Mouse (Mus musculus) layer of hippocampus, postnatal 36 days (tissue): ENCODE data around the gene Olfr984. TPM values are rescaled to one million over a fixed set of nuclear protein-coding genes. Genes with fewer than 3 reads are reported as not detected.

Source experiments
- DNase-seq, 2 experiments: peaks; one replicate each; pipeline ENCODE4 v3.0.0; 2022
- total RNA-seq, 2 experiments: library from RNA; stranded (reverse); gene quantifications; 2 replicates each; pipeline ENCODE4 v1.2.3; 2021

The Olfr984 gene
- not detected for total RNA-seq

DNA sequence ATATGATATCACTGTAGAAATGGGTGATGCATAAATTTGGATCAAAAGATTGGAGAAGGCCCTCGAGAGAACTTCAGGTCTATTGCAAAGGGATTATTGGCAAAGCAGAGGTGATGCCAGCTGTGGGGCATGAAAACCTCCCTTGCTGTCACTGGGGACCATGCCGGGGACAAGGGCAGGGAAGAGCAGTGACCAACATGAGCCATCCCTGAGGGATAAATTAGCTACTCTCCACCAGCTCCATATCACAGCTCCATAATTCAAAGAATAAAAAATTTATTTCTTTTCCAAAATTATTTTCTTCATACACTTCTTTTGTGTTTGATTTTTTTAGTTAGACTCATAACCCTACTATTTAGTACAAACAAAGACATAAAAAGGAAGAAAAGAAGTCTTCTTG is at the start of gene Olfr984:
Olfr984 (minus strand) TSS at position 101 of the 400 bp plus-strand sequence.
- DNase-seq, result no peak

DNA sequence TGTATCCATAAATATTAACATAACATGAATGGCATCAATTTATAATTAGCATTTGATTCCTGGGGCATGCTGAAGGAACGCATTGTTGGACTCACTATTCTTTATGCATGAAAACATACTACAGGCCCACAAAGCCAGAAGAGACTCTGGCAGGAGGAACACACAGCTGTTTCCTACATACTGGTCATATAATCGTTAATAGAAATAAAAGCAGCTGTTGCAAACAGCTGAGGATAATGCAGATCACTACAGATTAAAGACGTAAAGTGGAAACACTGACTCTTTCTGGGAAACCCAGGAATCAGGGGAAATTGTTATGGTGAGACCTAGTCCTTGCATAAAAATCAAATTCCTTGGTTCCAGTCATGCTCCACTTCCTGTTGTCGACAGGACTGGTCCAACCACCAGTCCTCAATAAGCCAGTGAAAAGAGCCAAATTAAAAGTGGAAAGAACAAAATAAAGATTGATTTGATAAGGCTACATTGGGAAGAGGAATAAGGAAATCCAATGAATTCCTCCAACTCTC is 41.2 kb upstream of the Olfr984 start:
- DNase-seq, result no peak

- no peak for DNase-seq
These were observed 27.5 kb upstream of the Olfr984 start for GRCm38 (mm10) chr9:40141544-40141943.

GRCm38 (mm10) chr9:40139484-40139883 is 25.5 kb upstream of the Olfr984 start:
- no peak for DNase-seq

DNA sequence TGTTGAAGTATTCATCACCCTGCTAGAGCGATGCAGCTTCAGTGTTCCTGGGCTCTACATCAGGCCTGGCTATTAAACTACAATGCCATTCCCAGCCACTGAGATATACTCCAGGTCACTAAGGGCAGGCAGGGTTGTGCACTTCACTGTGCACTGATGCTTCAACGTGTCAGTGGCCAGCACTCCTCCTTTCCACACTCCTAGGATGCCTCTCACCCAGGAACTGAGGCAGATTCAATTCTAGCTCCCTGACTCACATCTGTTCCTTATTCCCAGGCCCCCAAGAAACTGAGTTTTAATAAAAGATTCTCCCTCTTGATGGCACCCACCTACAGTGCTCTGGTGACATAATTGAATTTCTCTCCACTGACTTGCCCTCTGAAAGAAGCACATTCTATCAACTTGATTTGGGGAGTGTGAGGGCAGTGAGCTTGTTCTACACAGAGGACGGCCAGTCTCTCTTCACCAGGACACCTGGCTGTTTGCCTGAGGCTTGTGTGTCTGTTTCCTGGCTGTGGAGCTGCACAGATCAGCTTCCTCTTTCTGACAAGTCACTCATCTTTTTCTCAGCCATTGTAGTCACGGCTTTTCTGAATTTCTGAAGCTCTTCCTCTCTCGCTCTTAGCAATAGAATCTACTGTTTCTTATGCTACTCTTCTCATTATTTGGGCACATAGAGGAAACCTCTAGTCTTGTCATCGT is 23.1 kb upstream of the Olfr984 start:
- no peak for DNase-seq

DNA sequence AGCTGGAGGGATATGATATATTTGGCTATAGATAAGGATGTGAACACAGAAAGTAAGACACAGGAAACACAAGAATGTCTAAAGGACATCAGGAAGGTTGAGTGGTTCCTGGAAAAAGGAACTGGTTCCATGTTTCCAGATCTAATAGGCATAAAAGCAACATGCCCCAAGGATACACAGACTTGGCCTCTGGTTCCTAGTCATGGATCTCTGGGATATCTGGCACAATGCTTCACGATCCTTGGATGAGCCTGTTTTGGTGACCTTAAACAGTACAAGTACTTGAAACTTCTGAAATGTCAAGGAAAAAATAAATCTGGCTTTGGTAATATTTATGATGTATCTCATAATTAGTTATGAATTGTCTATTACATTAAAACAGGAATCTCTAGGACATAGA is 16.6 kb upstream of the Olfr984 start:
- DNase-seq, result no peak

DNA sequence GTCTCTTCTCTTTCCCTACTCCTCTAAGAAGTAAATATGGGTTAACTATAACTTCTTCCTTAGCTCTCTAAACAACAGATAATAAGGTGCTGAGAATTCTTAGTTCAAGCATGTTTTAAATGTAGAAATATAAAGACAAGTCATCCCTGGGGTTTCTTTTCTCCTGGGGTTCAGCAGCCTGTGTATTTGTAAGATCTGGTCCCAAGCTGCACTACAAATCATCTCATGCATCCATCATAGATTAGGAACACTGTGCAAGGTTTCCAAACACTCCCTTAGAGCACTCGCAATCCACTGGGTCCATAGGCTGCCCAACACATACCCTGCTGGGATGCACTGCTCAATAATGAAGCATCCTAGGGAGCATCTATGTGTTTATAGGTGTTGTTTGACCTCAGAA is 16.1 kb upstream of the Olfr984 start, which contains the start of gene Olfr985:
Olfr985 (minus strand) TSS at position 101 of the 400 bp plus-strand sequence.
- no peak for DNase-seq

DNA sequence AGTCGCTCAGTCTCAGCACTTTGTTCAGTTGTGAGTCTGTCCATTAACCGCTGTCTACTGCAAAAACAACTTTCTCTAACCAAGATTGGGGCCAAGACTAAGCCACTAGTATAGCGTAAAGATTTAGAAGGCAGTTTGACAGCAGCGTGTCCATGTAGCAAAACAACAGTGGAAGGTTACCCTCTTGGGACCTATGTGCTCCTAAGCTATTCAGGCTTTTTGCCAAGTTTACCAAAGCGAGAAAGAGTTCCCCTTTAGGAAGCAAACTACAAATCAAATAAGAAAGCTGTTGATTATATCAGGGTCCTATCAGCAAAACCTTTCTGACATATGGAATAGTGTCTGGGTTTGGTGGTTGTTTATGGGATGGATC is 3.3 kb upstream of the Olfr984 start:
- DNase-seq, result no peak

DNA sequence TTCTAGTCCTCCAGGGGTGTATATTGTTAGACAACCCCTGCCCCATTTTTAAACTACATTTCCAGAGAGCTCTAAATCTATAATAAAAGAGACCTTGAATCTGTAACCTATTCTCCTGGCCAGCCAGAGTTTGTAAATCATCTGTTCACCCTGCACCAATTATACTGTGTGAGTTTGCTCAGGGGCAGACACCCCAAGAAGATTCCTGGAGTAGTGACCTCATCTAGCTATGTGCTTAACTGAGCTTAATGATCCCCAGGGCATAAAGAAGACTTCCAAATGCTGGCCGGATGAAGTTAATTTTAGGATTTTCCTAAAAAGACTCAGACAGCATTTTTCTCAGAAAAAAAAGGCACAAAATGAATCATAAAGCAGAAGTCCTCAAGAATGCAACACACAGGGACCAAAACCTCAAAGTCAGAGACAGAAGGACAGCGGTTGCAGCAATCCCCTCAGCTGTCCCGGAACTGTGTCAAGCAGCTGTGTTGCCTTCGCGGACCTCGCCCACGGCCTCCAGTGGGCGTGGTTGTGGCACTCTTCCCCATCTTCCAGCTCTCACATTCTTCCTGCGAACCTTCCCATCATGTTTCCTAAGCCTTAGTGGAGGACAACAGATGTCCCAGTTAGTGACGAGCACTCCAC is 2.8 kb upstream of the Olfr984 start:
- no peak for DNase-seq

DNA sequence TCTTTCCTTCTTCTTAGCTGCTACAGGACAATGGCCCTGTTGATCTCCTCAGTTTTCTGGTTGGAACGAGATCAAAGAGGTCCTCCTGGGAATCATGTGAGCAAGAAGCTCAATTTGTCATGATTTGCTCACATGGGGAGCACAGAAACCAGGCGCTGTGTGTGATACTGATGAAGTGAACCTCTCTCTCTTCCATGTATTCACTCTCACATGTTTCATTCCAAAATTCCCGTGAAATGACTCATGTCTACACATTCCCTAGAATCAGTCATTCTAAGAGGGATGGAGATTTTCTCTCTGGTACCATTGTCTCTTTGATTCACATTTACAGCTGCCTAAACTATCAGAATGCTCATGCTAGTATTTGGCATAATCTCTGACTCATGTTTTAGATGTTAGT is 19.2 kb downstream of the Olfr984 start:
- no peak for DNase-seq

DNA sequence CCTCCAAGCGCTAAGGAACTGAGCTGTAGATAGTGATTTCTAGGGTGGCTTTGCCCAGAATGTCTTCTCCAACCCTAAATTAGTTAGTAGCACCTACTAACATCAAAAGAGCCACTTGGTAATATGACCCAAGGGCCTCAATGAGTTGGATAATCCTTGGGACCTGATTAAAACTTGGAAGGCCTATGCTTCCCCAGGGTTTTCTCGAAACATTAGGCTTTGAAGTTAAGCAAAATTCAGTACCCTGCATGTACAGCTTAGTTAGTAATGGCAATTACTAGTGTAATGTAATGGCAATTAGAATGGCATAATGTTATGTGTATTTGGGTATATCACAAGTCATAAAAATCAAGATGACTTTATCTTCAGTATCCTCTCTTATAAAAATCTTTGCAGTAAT is 20.5 kb downstream of the Olfr984 start, which contains the start of gene Olfr983:
Olfr983 (minus strand) TSS at position 101 of the 400 bp plus-strand sequence.
- no peak for DNase-seq

DNA sequence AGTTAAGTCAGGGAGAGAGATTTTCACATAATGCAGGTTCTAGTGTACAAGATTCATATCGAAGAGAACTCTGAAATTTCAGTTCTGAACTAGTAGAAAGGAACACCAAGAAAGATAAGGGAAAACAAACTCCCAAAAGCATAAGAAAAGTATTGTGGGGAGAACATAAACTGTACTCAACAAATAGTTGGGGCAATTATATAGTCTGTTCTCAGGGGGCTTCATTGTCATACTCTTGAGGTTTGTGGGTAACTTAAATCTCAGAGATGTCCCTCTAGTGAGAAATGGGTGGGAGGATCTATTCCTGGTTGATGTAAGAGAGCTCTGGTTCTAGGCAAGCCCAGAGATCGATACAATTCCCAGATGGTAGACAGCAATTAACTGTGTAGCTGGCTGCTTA is 40.5 kb downstream of the Olfr984 start, which contains the start of gene Olfr982:
Olfr982 (plus strand) TSS at position 301 of the 400 bp plus-strand sequence.
- DNase-seq, result no peak

GRCm38 (mm10) chr9:40050138-40050537 is 63.9 kb downstream of the Olfr984 start:
- DNase-seq, result no peak

Other genes with a start within 250 kb of the Olfr984 start
- not detected for gene Olfr972, start 247.8 kb downstream of the Olfr984 start, total RNA-seq
- not detected for gene Olfr229, start 206.9 kb downstream of the Olfr984 start, total RNA-seq
- not detected for gene Olfr974, start 176.7 kb downstream of the Olfr984 start, total RNA-seq
- not detected for gene Olfr975, start 162.2 kb downstream of the Olfr984 start, total RNA-seq
- gene Olfr976, start 153.1 kb downstream of the Olfr984 start, total RNA-seq, result not detected
- not detected for gene Olfr978, start 122.1 kb downstream of the Olfr984 start, total RNA-seq
- gene Olfr979, start 110.7 kb downstream of the Olfr984 start, total RNA-seq, result not detected
- gene Olfr980, start 104.6 kb downstream of the Olfr984 start, total RNA-seq, result not detected
- not detected for gene Olfr981, start 92.7 kb downstream of the Olfr984 start, total RNA-seq
- gene Olfr982, start 40.4 kb downstream of the Olfr984 start, total RNA-seq, result not detected
- gene Olfr983, start 20.6 kb downstream of the Olfr984 start, total RNA-seq, result not detected
- gene Olfr985, start 16.0 kb upstream of the Olfr984 start, total RNA-seq, result not detected
- gene Tmem225, start 33.9 kb upstream of the Olfr984 start, total RNA-seq, result not detected
- gene Olfr986, start 66.7 kb upstream of the Olfr984 start, total RNA-seq, result not detected
- 1 to 10 TPM; 3.7 to 4.2 TPM for gene Zfp202, start 78.1 kb upstream of the Olfr984 start, total RNA-seq
- gene Scn3b, start 155.0 kb upstream of the Olfr984 start, total RNA-seq, result 100 to 1,000 TPM; 249 to 260 TPM